Mouse (Mus musculus) cerebellum, adult (tissue): ENCODE results near the gene Theg.
A peak's percentile ranks its signal among the peaks of the same experiment; 100 is the strongest.

ENCODE experiments used
- ATAC-seq: cut with Nextera tagmentation; 2 replicates; pipeline ENCODE4 v1.9.2; 2017; ENCODE audit warnings: mild to moderate bottlenecking, moderate library complexity, mixed read lengths; ENCODE audit not compliant: insufficient number of reproducible peaks, low FRiP score, low TSS enrichment

The Theg gene

DNA sequence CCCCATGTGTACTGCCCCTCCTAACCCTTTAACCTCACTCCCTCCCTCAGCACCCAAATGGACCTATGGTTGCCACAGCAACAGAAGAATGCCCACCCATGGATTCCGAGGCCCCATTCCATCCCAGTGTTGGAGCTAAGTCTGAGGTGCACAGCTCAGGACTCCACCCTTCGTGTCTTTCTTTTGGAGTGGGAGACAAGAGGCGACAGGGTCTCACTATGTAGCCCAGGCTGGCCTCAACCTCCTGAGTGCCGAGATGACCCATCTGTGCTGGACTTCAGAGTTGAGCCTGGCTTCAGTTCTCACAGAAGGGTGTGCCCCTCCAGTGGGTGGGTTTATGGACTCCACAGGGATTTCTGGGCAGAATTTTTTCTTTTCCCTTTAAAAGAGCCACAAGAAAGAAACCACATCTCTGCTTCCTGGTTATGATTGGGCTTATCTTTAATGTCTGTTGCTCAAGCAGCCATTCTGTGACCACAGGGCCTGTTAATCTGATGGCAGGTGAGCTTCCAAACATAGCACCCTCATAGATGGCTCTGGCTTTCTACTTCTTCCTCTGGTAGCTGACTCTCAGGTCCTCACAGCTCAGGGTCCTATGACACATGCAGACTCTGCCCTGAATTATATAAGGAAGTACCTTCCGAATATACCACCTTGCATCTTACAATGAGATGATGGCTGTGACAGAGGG lies at the start of gene Theg:
TSS of gene Theg (minus strand) at position 271 of the 691 bp plus-strand sequence.
- no peak for ATAC-seq

GRCm38 (mm10) chr10:79636287-79636686 lies 49.2 kb upstream of the Theg start:
- ATAC-seq = no peak

DNA sequence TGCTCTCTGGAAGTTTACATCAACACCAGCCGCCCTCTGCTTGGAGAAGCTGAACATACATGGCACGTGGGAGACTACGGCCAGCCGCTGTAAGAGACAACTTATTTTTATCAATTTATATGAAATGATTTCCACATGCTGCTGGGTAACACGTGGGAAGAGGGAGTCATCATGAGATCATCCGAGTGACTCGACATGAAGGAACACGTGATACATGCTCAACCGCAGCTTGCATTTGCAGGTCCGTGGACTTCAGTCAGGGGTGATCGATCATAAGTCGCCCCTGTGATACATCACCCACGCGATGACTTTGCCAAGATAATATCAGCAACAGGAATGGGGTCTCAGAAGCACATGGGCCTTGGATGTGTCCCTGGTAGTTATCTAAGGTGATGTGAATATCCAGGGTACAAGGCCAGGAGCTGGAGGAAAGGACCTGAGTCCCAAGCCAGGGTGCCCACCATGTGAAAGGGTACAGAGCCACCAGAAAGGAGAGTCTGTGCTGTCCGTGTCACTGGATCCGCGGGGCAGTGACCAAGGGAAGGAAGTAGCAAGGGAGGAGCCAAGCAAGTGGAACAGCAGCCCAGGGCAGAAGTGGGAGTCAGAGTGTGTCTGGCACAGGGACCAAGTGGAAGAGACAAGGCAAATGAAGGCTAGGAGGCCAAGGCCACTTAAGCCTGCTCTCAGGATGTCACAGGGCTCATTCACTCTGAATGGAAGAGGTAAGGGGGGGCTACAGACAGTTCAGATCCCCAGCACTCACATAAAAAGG lies 46.1 kb upstream of the Theg start:
- ATAC-seq = no peak

DNA sequence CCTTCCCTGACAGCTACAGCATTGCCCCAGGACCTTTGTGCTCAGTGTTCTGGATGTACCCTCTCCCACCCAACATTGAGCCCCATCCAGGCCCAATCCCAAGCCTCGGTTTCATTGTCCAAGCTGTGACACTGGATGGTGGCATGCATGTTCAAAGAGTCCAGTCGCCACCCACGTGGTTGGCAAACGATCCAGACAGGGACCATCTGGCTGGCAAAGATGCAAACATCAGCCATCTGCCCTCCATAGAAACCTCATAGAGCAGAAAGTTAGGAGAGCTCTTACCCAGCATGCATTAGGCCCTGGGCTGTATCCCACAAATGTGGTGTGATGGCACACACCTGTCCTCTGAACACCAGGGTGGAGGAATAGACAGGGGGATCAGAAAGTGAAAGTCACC lies 44.3 kb upstream of the Theg start:
- ATAC-seq = no peak

GRCm38 (mm10) chr10:79628377-79628776 lies 41.2 kb upstream of the Theg start:
- no peak for ATAC-seq

- no peak for ATAC-seq
Observed at GRCm38 (mm10) chr10:79626156-79626555, 39.0 kb upstream of the Theg start.

GRCm38 (mm10) chr10:79625398-79625797 lies 38.3 kb upstream of the Theg start:
- no peak for ATAC-seq

DNA sequence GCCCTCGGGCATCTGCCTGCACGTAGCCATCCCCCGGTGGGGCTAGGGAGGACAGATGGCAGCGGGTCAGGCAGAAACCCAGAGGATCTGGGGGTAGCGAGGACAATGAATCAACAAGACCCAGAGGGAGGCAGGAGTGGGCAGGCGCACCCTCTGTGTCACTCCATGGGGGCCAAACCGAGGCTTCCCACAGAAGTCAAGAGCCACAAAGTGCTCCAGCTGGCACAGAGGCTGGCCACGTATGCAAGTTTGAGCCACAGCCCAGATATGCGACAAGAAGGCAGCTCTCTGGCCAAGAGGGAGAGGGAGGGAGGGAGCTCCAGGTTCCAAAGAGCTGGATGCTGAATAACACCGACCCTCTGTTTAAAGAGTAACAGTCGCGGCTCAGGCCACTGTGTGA lies 36.8 kb upstream of the Theg start:
- ATAC-seq = no peak

DNA sequence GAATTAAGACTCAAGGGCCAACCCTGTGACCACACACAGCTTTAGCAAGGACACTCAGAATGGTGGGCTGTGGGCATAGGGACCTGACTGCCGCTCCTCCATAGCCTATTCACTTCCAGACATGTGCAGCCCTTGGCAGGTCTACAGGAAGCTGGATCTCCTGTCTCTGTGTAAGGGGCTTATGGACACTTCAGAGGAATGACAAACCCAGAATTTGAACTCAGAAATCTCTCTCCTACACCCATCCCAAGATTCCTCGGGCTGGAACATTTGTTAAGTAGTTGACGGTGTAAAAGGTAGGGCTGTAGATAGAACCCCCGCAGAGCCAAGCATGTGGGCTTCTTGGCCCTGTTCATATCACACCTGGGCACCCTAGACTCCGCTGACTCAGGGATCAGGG lies 29.2 kb upstream of the Theg start:
- ATAC-seq = no peak

- no peak for ATAC-seq
Observed at GRCm38 (mm10) chr10:79615860-79616259, 28.7 kb upstream of the Theg start.

GRCm38 (mm10) chr10:79614305-79614643 lies 27.1 kb upstream of the Theg start:
- no peak; the same call in 1 of the 2 replicates for ATAC-seq

DNA sequence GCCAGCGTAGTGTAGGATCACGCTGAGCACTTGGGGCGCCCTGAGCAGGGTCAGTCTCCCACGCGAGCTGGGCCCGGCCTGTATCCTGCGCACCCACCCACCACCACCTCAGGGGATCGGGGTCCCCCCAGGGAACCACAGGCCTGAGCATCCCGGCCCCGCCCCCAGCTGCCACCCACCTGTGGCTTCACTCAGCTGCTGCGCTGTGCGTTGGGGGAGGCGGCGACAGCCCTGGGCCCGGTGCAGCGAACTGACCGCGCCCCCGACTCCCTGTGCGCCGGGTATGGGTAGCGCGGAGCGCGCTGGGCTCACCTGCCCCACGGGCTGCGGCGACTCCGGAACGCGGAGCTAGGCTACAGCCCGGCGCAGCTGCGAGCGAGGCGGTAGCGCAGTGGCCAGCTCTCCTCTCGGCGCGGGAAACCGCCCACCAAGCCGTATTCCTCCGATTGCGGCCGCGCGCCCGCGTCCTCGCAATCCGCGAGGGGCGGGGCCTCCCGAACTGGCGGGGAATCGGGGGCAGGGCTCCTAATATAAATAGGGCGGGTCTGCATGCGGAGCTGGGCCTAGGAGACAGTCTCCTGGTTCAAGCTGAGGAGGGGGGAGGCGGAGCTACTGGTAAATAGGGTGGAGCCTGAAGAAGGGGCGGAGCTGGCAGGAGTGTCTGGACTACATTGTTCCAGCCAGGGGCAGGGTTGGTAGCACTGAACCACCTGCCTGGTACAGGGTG lies 26.6 kb upstream of the Theg start, which contains the start of gene C2cd4c:
TSS of gene C2cd4c (minus strand) at position 448 of the 727 bp plus-strand sequence.
- peak; percentile 69 for ATAC-seq

GRCm38 (mm10) chr10:79612192-79613135 lies 25.3 kb upstream of the Theg start:
- ATAC-seq = no peak

- no peak for ATAC-seq
Observed at GRCm38 (mm10) chr10:79611296-79611695, 24.2 kb upstream of the Theg start.

DNA sequence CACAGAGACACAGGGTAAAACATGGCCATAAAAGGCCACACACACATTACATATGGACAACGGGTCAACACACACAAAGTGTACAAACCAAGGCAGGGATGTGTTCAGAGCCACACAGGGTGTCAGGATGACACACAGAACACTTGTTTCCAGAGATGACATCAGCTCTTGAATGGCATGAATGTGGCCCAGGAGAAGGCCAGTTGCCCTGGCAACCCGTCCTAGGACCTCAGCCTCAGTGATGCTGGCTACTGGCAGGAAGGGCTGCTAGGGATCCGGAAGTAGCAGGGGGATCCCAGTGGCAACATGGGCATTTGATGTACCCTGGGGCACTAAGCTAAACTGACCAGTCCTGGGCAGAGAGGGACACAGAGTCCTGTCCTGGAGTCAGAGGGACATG lies 22.1 kb upstream of the Theg start:
- no peak for ATAC-seq

DNA sequence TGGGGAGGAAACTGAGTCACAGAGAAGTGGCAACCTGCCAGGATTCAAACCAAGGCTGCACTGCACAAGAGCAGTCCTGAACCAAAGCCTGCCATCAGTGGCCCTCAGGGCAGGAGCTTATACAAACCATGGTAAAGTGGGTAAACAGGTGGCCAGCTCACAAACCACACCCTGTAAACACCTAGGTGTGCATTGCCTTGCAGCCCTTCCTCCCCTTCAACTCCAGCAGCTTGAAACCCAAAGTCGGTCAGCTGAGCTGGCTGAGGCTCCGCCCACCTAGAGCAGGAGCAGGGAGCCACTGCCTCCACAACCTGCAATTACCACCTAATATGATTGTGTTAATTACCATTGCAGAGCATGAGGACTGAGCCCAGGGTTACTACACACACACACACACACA lies 20.8 kb upstream of the Theg start:
- ATAC-seq = no peak

- no peak for ATAC-seq
Observed at GRCm38 (mm10) chr10:79606537-79606936, 19.4 kb upstream of the Theg start.

DNA sequence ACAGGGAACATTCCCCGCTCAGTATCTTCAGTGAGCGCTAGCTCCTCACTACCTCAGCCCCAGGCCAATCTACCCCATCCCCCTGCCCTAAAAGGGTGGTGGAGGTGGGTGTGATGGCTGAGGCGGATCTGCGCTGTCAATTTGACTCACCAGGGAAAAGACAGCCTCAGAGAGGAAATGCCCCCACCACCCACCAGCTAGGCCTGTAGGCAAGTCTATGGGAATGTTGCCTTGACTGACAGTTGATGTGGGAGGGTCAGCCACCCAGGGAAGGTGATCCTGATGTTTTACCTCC lies 10.8 kb upstream of the Theg start:
- ATAC-seq = no peak

DNA sequence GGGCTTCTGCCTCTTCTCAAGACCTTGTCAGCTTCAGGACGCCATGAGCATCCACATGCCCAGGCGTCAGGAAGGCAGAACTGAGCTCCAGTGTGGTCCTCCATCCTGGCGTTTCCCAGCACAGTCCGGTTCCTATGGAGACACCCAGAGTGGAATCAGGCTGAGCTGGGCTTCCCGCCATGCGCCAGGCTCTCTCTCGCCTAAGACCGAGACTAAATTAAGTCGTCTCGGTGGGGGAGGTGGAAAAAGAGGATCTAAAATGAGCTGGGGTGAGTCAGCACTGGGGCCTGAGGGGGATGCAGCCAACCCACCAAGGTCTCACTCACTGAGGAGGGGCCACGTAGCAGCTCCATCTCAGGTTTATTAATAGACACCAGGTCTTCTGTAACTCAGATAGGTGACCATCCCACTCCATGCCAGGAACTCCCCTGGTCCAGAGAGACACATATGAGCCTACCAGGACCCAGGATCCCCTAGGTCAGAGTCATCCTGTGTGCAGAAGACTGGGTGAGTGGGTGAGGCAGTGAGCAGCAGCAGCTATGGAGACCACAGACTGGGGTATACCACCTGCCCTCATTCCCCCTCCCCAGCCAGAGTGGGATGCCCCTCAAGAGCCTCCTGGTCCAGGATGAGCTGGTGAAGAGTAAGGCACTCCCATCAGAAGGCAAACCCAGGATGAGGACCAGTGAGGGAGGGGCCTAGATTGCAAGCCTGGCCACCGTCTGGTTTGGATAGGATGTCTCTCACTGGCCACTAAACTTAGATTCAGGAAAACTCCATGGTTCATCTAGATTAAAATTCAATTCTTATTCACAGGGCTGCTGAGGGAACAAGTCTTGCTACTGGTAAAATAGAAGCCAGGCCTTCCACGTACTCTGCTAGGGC lies 10.2 kb upstream of the Theg start:
- ATAC-seq = no peak

GRCm38 (mm10) chr10:79595590-79595929 lies 8.4 kb upstream of the Theg start:
- no peak for ATAC-seq
